Mouse (Mus musculus): ENCODE data around the gene Gfap. TPM values are rescaled to one million over a fixed set of nuclear protein-coding genes. Genes with fewer than 3 reads are reported as not detected.
A peak's percentile ranks its signal among the peaks of the same experiment; 100 is the strongest.

Gene Gfap
- polyA plus RNA-seq, 1 experiment from 2014 or later, result 0.12 TPM

- H3K36me3 ChIP-seq (ENCODE audit: control insufficient read depth, insufficient read depth, low read length), result peaks cover 12% of the 10 kb centered on the region
- H3K9ac ChIP-seq (ENCODE audit: low read depth, low read length), result no peak overlapping the region
- no peaks in the 10 kb centered on the region for H3K4me1 ChIP-seq (replicated peaks; ENCODE audit: control insufficient read depth, insufficient read depth, low read length)
- 53% methylated on average over 4 of the region's 4 CpGs for WGBS
- H3K4me3 ChIP-seq (ENCODE audit: low read depth, low read length), result no peak overlapping the region
- DNase-seq (ENCODE audit: low spot score) (peak; percentile 87), ATAC-seq (ENCODE audit: low FRiP score) (no peak)
- no peak overlapping the region for H3K27ac ChIP-seq (ENCODE audit: low read depth, low read length)
- no peaks in the 10 kb centered on the region for H3K9me3 ChIP-seq (ENCODE audit: control insufficient read depth, low read length)
- H3K27me3 ChIP-seq (ENCODE audit: control insufficient read depth, insufficient read depth, low read length), result no peaks in the 10 kb centered on the region
- H3K4me2 ChIP-seq (replicated peaks; ENCODE audit: low read depth, low read length), result no peak overlapping the region
Measured at GRCm38 (mm10) chr11:102864272-102864671, 36.4 kb downstream of the Gfap start.

DNA sequence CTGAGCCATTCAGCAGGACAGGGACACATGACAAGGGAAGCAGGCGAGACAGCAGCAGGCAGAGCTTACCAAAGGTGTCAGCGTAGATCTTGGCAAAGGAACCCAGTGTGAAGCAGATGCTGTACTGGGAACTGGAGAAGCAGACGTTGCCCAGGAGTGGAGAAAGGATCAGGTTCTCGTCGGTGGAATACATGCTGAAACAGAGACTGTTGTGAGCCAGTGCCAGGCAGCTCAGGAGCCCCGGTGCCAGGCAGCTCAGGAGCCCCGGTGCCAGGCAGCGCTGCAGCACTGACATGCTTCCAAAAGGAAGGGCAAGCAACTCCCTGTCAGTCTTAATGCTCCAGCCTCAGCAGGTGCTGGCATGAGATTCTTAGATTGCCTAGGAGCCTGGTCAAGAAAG, 40.8 kb downstream of the Gfap start:
- H3K36me3 ChIP-seq (ENCODE audit: control insufficient read depth, insufficient read depth, low read length), result peaks cover 7% of the 10 kb centered on the region
- DNase-seq (ENCODE audit: low spot score), result no peak
- WGBS, result 93% methylated on average over 8 of the region's 8 CpGs

DNA sequence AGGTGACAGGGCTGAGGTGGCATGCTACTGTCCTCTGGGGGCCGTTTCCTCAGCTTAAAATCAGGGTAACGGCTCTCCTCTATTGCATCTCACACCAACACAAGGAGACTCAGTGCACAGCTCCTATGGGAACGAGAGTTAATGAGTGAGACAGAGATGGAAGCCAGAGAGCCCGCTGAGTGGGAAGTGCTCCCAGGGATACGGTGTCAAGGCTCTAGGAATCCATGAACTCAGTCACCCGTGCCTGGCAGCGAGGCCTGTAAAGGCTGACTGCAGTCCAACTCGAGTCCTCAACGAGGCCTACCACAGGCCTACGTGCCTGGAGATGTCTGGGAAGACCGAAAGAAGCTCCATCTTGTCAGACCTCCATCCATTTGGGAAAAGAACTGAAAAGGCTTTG, 41.8 kb downstream of the Gfap start:
- no peak overlapping the region for H3K9ac ChIP-seq (ENCODE audit: low read depth, low read length)
- ATAC-seq (ENCODE audit: low FRiP score) (no peak), DNase-seq (ENCODE audit: low spot score) (no peak)
- peaks cover 7% of the 10 kb centered on the region for H3K36me3 ChIP-seq (ENCODE audit: control insufficient read depth, insufficient read depth, low read length)
- no peak overlapping the region for H3K4me2 ChIP-seq (replicated peaks; ENCODE audit: low read depth, low read length)
- no peaks in the 10 kb centered on the region for H3K9me3 ChIP-seq (ENCODE audit: control insufficient read depth, low read length)
- H3K27ac ChIP-seq (ENCODE audit: low read depth, low read length), result no peak overlapping the region
- WGBS, result 87% methylated on average over 11 of the region's 11 CpGs
- no peaks in the 10 kb centered on the region for H3K27me3 ChIP-seq (ENCODE audit: control insufficient read depth, insufficient read depth, low read length)
- H3K4me3 ChIP-seq (ENCODE audit: low read depth, low read length), result no peak overlapping the region
- H3K4me1 ChIP-seq (replicated peaks; ENCODE audit: control insufficient read depth, insufficient read depth, low read length), result no peaks in the 10 kb centered on the region

More for the DNA sequence above, 40.8 kb downstream of the Gfap start:
- Histone ChIP-seq H3K27ac (ENCODE audit: low read depth, low read length) (no peak overlapping the region), H3K4me2 (replicated peaks; ENCODE audit: low read depth, low read length) (no peak overlapping the region), H3K9me3 (ENCODE audit: control insufficient read depth, low read length) (no peaks in the 10 kb centered on the region), H3K4me1 (replicated peaks; ENCODE audit: control insufficient read depth, insufficient read depth, low read length) (no peaks in the 10 kb centered on the region), H3K9ac (ENCODE audit: low read depth, low read length) (no peak overlapping the region), H3K4me3 (ENCODE audit: low read depth, low read length) (no peak overlapping the region), H3K27me3 (ENCODE audit: control insufficient read depth, insufficient read depth, low read length) (no peaks in the 10 kb centered on the region)
- ATAC-seq (ENCODE audit: low FRiP score), result no peak

- Histone ChIP-seq H3K9ac (ENCODE audit: low read depth, low read length) (no peak overlapping the region), H3K9me3 (ENCODE audit: control insufficient read depth, low read length) (no peaks in the 10 kb centered on the region), H3K36me3 (ENCODE audit: control insufficient read depth, insufficient read depth, low read length) (peaks cover 10% of the 10 kb centered on the region), H3K4me2 (replicated peaks; ENCODE audit: low read depth, low read length) (no peak overlapping the region), H3K27me3 (ENCODE audit: control insufficient read depth, insufficient read depth, low read length) (no peaks in the 10 kb centered on the region), H3K4me1 (replicated peaks; ENCODE audit: control insufficient read depth, insufficient read depth, low read length) (no peaks in the 10 kb centered on the region), H3K4me3 (ENCODE audit: low read depth, low read length) (no peak overlapping the region), H3K27ac (ENCODE audit: low read depth, low read length) (no peak overlapping the region)
- DNase-seq (ENCODE audit: low spot score) (peak; percentile 3), ATAC-seq (ENCODE audit: low FRiP score) (no peak)
- 71% methylated on average over 6 of the region's 6 CpGs for WGBS
Measured at GRCm38 (mm10) chr11:102855941-102856340, 44.8 kb downstream of the Gfap start.

GRCm38 (mm10) chr11:102853760-102854159, 47.0 kb downstream of the Gfap start:
- Histone ChIP-seq H3K27ac (ENCODE audit: low read depth, low read length) (no peak overlapping the region), H3K4me3 (ENCODE audit: low read depth, low read length) (no peak overlapping the region), H3K27me3 (ENCODE audit: control insufficient read depth, insufficient read depth, low read length) (no peaks in the 10 kb centered on the region), H3K9ac (ENCODE audit: low read depth, low read length) (no peak overlapping the region), H3K4me1 (replicated peaks; ENCODE audit: control insufficient read depth, insufficient read depth, low read length) (no peaks in the 10 kb centered on the region), H3K9me3 (ENCODE audit: control insufficient read depth, low read length) (no peaks in the 10 kb centered on the region), H3K36me3 (ENCODE audit: control insufficient read depth, insufficient read depth, low read length) (peaks cover 10% of the 10 kb centered on the region), H3K4me2 (replicated peaks; ENCODE audit: low read depth, low read length) (no peak overlapping the region)
- no peak for DNase-seq (ENCODE audit: low spot score)
- no peak for ATAC-seq (ENCODE audit: low FRiP score)

DNA sequence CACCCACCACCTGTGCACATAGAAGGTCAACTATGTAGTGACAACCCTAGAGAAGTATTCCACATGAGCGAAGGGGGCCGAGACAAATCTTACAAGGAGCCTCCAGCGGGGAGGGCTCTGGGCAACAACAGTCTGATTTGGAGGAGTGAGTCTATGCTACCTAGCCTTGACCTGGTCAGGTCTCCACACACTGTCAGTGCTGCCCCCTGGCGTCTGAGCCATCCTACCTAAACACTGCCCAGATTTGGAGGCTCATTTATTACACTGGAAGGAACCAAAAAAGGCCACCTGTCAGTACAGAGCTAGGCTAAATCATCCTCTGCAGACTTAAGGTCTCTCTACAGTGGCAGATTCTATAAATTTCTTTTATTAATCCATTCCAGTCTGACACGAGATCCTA, 48.8 kb downstream of the Gfap start:
- Histone ChIP-seq H3K27me3 (ENCODE audit: control insufficient read depth, insufficient read depth, low read length) (no peaks in the 10 kb centered on the region), H3K4me2 (replicated peaks; ENCODE audit: low read depth, low read length) (no peak overlapping the region), H3K27ac (ENCODE audit: low read depth, low read length) (no peak overlapping the region), H3K4me3 (ENCODE audit: low read depth, low read length) (no peak overlapping the region), H3K36me3 (ENCODE audit: control insufficient read depth, insufficient read depth, low read length) (peaks cover 15% of the 10 kb centered on the region), H3K4me1 (replicated peaks; ENCODE audit: control insufficient read depth, insufficient read depth, low read length) (no peaks in the 10 kb centered on the region), H3K9ac (ENCODE audit: low read depth, low read length) (no peak overlapping the region), H3K9me3 (ENCODE audit: control insufficient read depth, low read length) (no peaks in the 10 kb centered on the region)
- ATAC-seq (ENCODE audit: low FRiP score) (no peak), DNase-seq (ENCODE audit: low spot score) (peak; percentile 76)
- 75% methylated on average over 5 of the region's 5 CpGs for WGBS

DNA sequence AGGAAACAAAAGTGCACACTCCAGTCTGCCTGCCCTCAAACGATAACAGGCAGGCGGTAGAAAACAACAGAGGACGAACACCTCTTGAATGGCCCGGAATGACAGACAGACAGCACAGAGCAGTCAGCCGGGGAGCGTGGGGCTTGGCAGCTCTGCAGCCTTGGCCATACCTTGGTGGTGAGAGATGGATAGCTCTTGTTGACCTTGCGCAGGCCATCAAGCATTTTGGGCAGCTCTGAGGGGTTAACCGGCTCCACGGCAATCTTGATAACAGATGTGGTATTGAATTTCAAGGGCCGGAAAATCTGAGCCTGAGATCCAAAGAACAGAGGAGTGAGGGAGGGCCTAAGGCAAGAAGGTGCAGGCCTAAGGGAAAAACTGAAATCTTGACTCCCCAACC, 54.8 kb downstream of the Gfap start:
- Histone ChIP-seq H3K36me3 (ENCODE audit: control insufficient read depth, insufficient read depth, low read length) (peaks cover 34% of the 10 kb centered on the region), H3K4me2 (replicated peaks; ENCODE audit: low read depth, low read length) (no peak overlapping the region), H3K9me3 (ENCODE audit: control insufficient read depth, low read length) (no peaks in the 10 kb centered on the region), H3K4me3 (ENCODE audit: low read depth, low read length) (no peak overlapping the region), H3K27me3 (ENCODE audit: control insufficient read depth, insufficient read depth, low read length) (no peaks in the 10 kb centered on the region), H3K9ac (ENCODE audit: low read depth, low read length) (no peak overlapping the region), H3K4me1 (replicated peaks; ENCODE audit: control insufficient read depth, insufficient read depth, low read length) (no peaks in the 10 kb centered on the region), H3K27ac (ENCODE audit: low read depth, low read length) (no peak overlapping the region)
- DNase-seq (ENCODE audit: low spot score) (no peak), ATAC-seq (ENCODE audit: low FRiP score) (no peak)
- WGBS, result 79% methylated on average over 10 of the region's 10 CpGs

- Histone ChIP-seq H3K9me3 (ENCODE audit: control insufficient read depth, low read length) (no peaks in the 10 kb centered on the region), H3K4me1 (replicated peaks; ENCODE audit: control insufficient read depth, insufficient read depth, low read length) (no peaks in the 10 kb centered on the region), H3K4me3 (ENCODE audit: low read depth, low read length) (no peak overlapping the region), H3K27me3 (ENCODE audit: control insufficient read depth, insufficient read depth, low read length) (no peaks in the 10 kb centered on the region), H3K4me2 (replicated peaks; ENCODE audit: low read depth, low read length) (no peak overlapping the region), H3K27ac (ENCODE audit: low read depth, low read length) (no peak overlapping the region), H3K36me3 (ENCODE audit: control insufficient read depth, insufficient read depth, low read length) (peaks cover 27% of the 10 kb centered on the region), H3K9ac (ENCODE audit: low read depth, low read length) (no peak overlapping the region)
- ATAC-seq (ENCODE audit: low FRiP score) (no peak), DNase-seq (ENCODE audit: low spot score) (no peak)
- 91% methylated on average over 9 of the region's 9 CpGs for WGBS
Measured at GRCm38 (mm10) chr11:102838616-102839150, 62.0 kb downstream of the Gfap start.

DNA sequence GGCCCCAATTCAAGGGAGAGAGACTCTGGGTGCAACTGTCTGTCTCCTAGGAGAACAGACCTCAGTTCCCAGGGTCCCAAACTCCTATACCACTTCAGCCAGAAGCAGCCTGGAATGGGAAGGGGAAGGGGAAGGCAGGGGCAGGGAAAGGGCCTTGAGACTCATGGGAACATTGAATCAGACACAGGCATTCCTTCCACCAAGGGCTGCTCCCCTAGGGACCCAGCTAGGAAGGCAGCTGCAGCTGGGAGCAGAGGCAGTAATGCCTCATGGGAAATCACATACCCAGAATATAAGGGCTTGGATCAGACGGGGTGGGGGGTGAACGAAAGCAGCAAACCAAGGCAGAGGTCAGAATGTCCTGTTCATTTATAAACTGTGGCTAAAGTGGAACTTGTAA, 62.6 kb downstream of the Gfap start:
- no peak overlapping the region for H3K9ac ChIP-seq (ENCODE audit: low read depth, low read length)
- H3K36me3 ChIP-seq (ENCODE audit: control insufficient read depth, insufficient read depth, low read length), result peaks cover 24% of the 10 kb centered on the region
- no peak overlapping the region for H3K4me3 ChIP-seq (ENCODE audit: low read depth, low read length)
- ATAC-seq (ENCODE audit: low FRiP score), result no peak
- 84% methylated on average over 2 of the region's 2 CpGs for WGBS
- DNase-seq (ENCODE audit: low spot score), result no peak
- no peaks in the 10 kb centered on the region for H3K4me1 ChIP-seq (replicated peaks; ENCODE audit: control insufficient read depth, insufficient read depth, low read length)
- no peaks in the 10 kb centered on the region for H3K27me3 ChIP-seq (ENCODE audit: control insufficient read depth, insufficient read depth, low read length)
- no peaks in the 10 kb centered on the region for H3K9me3 ChIP-seq (ENCODE audit: control insufficient read depth, low read length)
- H3K4me2 ChIP-seq (replicated peaks; ENCODE audit: low read depth, low read length), result no peak overlapping the region
- H3K27ac ChIP-seq (ENCODE audit: low read depth, low read length), result no peak overlapping the region
